Mouse (Mus musculus) heart, postnatal 36 days (tissue): ENCODE data around the gene Dhx58. TPM values are rescaled to one million over a fixed set of nuclear protein-coding genes. Genes with fewer than 3 reads are reported as not detected.

ENCODE experiments used
- DNase-seq, 2 experiments: peaks; one replicate each; pipeline ENCODE4 v3.0.0; 2021 to 2022
- intact Hi-C: fragments of 180-260 bp; cut with DNase I; formaldehyde crosslinking; loops from one replicate; pipeline ENCODE4 v1.15.1; 2025
- total RNA-seq, 2 experiments: library from RNA; stranded (reverse); gene quantifications; 2 replicates each; pipeline ENCODE4 v1.2.3; 2021

Dhx58 gene
- total RNA-seq, 2 experiments from 2014 or later = 0.75 to 2.8 TPM

- intact Hi-C loops = no loop called here
- DNase-seq = no peak
Measured at GRCm38 (mm10) chr11:100705095-100705747, 1.1 kb upstream of the Dhx58 start.

GRCm38 (mm10) chr11:100703366-100703765, 705 bp downstream of the Dhx58 start:
- intact Hi-C loops = loop anchor here (2.0 to 5.0 kb wide), 2 partner anchors 77 to 281 kb away; no protein-coding TSS in a partner anchor

GRCm38 (mm10) chr11:100702906-100703305, 1.2 kb downstream of the Dhx58 start:
- intact Hi-C loops = loop anchor here (1.0 to 5.0 kb wide), 3 partner anchors 76 to 281 kb away; no protein-coding TSS in a partner anchor

More at GRCm38 (mm10) chr11:100703366-100703765, 705 bp downstream of the Dhx58 start:
- no peak for DNase-seq

GRCm38 (mm10) chr11:100702081-100702851, 1.8 kb downstream of the Dhx58 start:
- intact Hi-C loops = loop anchor here (1.0 to 5.0 kb wide), 3 partner anchors 75 to 280 kb away; no protein-coding TSS in a partner anchor
- peak; percentile 69 to 70 for DNase-seq

More at GRCm38 (mm10) chr11:100702906-100703305, 1.2 kb downstream of the Dhx58 start:
- DNase-seq = no peak

- intact Hi-C loops = loop anchor here (5.0 kb wide), 1 partner anchor 279 kb away; no protein-coding TSS in a partner anchor
- DNase-seq = peak; percentile 50 to 66
Measured at GRCm38 (mm10) chr11:100701301-100701700, 2.8 kb downstream of the Dhx58 start.

GRCm38 (mm10) chr11:100700710-100701109, 3.4 kb downstream of the Dhx58 start:
- no peak for DNase-seq
- intact Hi-C loops = loop anchor here (5.0 kb wide), 1 partner anchor 278 kb away; no protein-coding TSS in a partner anchor

- no peak for DNase-seq
- intact Hi-C loops = loop anchor here (10.0 kb wide), 1 partner anchor 343 kb away; the partner anchor contains the start of gene Hap1
Measured at GRCm38 (mm10) chr11:100697921-100698320, 6.2 kb downstream of the Dhx58 start.

GRCm38 (mm10) chr11:100694926-100695325, 9.1 kb downstream of the Dhx58 start:
- intact Hi-C loops = loop anchor here (1.0 to 10.0 kb wide), 3 partner anchors 68 to 340 kb away; partner anchors contain the start of gene Hap1
- peak; percentile 79 to 88 for DNase-seq

- no peak for DNase-seq
- intact Hi-C loops = loop anchor here (10.0 kb wide), 1 partner anchor 338 kb away; the partner anchor contains the start of gene Hap1
Measured at GRCm38 (mm10) chr11:100693154-100693553, 10.9 kb downstream of the Dhx58 start.

GRCm38 (mm10) chr11:100692164-100692616, 11.9 kb downstream of the Dhx58 start, which contains the start of gene Zfp385c:
TSS of gene Zfp385c (minus strand) at chr11:100692455.
- no peak for DNase-seq
- intact Hi-C loops = loop anchor here (10.0 kb wide), 1 partner anchor 337 kb away; the partner anchor contains the start of gene Hap1

GRCm38 (mm10) chr11:100690389-100690788, 13.7 kb downstream of the Dhx58 start:
- intact Hi-C loops = loop anchor here (10.0 kb wide), 1 partner anchor 336 kb away; the partner anchor contains the start of gene Hap1
- DNase-seq = no peak

- DNase-seq = no peak
- intact Hi-C loops = no loop called here
Measured at GRCm38 (mm10) chr11:100688443-100688842, 15.6 kb downstream of the Dhx58 start.

- intact Hi-C loops = no loop called here
- DNase-seq = no peak
Measured at GRCm38 (mm10) chr11:100687265-100687664, 16.8 kb downstream of the Dhx58 start.

- intact Hi-C loops = no loop called here
- no peak for DNase-seq
Measured at GRCm38 (mm10) chr11:100685371-100685770, 18.7 kb downstream of the Dhx58 start.

- no peak for DNase-seq
- intact Hi-C loops = no loop called here
Measured at GRCm38 (mm10) chr11:100684084-100684483, 20.0 kb downstream of the Dhx58 start.

- intact Hi-C loops = no loop called here
- DNase-seq = no peak
Measured at GRCm38 (mm10) chr11:100682526-100682925, 21.5 kb downstream of the Dhx58 start.

GRCm38 (mm10) chr11:100681826-100682225, 22.2 kb downstream of the Dhx58 start:
- intact Hi-C loops = no loop called here
- no peak for DNase-seq

- no peak for DNase-seq
- intact Hi-C loops = no loop called here
Measured at GRCm38 (mm10) chr11:100677810-100678209, 26.3 kb downstream of the Dhx58 start.

GRCm38 (mm10) chr11:100673169-100673568, 30.9 kb downstream of the Dhx58 start:
- intact Hi-C loops = no loop called here
- peak; percentile 56 to 58 for DNase-seq

GRCm38 (mm10) chr11:100671956-100672355, 32.1 kb downstream of the Dhx58 start:
- DNase-seq = peak; percentile 12 to 29
- intact Hi-C loops = no loop called here

GRCm38 (mm10) chr11:100671049-100671448, 33.0 kb downstream of the Dhx58 start:
- intact Hi-C loops = no loop called here
- no peak for DNase-seq
